Mouse (Mus musculus) spleen, adult 2 months (tissue): ENCODE measurements around the gene Fbln2. TPM values are rescaled to one million over a fixed set of nuclear protein-coding genes. Genes with fewer than 3 reads are reported as not detected.
A peak's percentile ranks its signal among the peaks of the same experiment; 100 is the strongest.

Source experiments
- DNase-seq, 2 experiments: peaks; one replicate each; pipeline versions ENCODE4 v3.0.0 to v3.0.0-alpha.2; 2012 to 2021; ENCODE audit warnings: low spot score in 2 of 2, low read depth in 1 of 2
- H3K27ac ChIP-seq: fragments of 200-500 bp; 2 replicates; pipeline ENCODE4 v1.5.1; 2012; ENCODE audit warnings: low read length, inconsistent platforms; ENCODE audit not compliant: insufficient read depth
- H3K27me3 ChIP-seq: fragments of 200-500 bp; 2 replicates; pipeline ENCODE4 v1.6.1; 2012; ENCODE audit warnings: mild to moderate bottlenecking, moderate library complexity, low read length, inconsistent platforms; ENCODE audit not compliant: control insufficient read depth, insufficient read depth
- H3K36me3 ChIP-seq: fragments of 200-500 bp; 2 replicates; pipeline ENCODE4 v1.6.1; 2012; ENCODE audit warnings: mild to moderate bottlenecking, low read length, inconsistent platforms; ENCODE audit not compliant: control insufficient read depth, insufficient read depth
- H3K4me1 ChIP-seq: fragments of 200-500 bp; 2 replicates; pipeline ENCODE4 v1.6.1; 2011; ENCODE audit warnings: inconsistent platforms; ENCODE audit not compliant: control insufficient read depth, insufficient read depth, insufficient read length
- H3K4me3 ChIP-seq: fragments of 200-500 bp; 2 replicates; pipeline ENCODE4 v1.5.1; 2011; ENCODE audit warnings: mild to moderate bottlenecking, inconsistent platforms; ENCODE audit not compliant: insufficient read depth, insufficient read length; ENCODE audit errors: extremely low read depth
- CTCF ChIP-seq: fragments of 200-500 bp; IDR thresholded peaks from 2 replicates; pipeline ENCODE4 v1.5.1; 2011; ENCODE audit warnings: mild to moderate bottlenecking, inconsistent platforms; ENCODE audit not compliant: insufficient read depth, insufficient read length, insufficient replicate concordance; ENCODE audit errors: extremely low read depth
- POLR2A ChIP-seq: fragments of 200-500 bp; IDR thresholded peaks from 2 replicates; pipeline ENCODE4 v1.6.1; 2011; ENCODE audit warnings: low read depth, low read length, inconsistent platforms
- WGBS: fragments of 180-500 bp; shearing (Covaris S2); methylation state at CpG from one replicate; pipeline ENCODE4 v1.1.7; 2018; 5-methylcytosine and 5-hydroxymethylcytosine counted together
- polyA plus RNA-seq: library from polyadenylated mRNA; depleted of rRNA; stranded (reverse); fragments of >200 nt; gene quantifications from 2 replicates; pipeline ENCODE4 v1.2.3, GENCODE M21; 2012

Fbln2 gene
- polyA plus RNA-seq, 1 experiment: 12.0 TPM

DNA sequence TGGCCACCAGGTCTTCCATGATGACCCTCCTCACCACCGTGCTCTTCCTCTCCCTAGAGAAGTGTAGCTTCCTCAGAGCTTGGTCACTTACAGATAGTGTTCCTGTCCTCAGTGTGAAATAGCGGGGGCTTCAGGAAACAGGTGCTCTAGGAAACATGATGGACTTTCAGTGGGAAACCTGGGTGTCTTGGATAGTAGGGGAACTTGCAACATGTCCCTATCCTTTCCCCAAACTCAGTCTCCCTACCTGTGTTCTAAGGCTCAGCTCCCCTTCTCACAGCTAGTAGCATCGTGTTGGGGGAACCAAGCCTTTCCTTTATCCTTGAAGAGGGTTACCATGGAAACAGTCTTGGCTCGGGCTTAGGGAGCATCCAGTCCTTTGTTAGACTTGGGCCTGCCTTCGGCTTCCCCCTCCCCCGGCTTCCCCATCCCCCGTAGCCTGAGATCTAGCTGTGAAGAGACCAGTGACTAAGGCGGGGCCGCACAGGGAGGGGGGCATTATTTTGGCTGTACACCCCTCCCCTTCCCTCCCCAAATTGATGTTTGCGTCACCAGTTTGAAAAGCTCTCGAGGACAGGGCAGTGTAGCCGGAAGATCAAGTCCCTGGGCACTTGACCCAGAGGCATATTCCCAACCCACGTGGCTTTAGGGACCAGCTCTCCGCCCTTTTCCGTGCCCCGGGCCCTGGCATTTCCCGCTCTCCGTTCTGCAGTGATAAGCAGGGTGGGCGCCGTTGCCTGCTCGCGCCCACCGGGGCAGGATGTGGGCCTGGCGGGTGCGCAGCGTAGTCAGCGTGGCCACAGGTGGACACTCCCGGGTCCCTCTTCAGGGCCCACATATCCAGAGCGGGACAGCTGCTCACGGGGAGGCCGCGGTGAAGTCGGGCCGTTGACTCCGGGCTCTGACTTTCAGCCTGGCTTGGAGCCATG, 72.5 kb downstream of the Fbln2 start:
- Histone ChIP-seq H3K27ac (peak overlapping the region; percentile 53), H3K4me3 (no peak overlapping the region), H3K36me3 (no peaks in the 10 kb centered on the region), H3K27me3 (peaks cover 5% of the 10 kb centered on the region), H3K4me1 (peaks cover 2% of the 10 kb centered on the region; the same call in 1 of the 2 replicates)
- no peak for TF ChIP-seq POLR2A
- DNase-seq: no peak
- 15% methylated on average over 35 of the region's 35 CpGs for WGBS

- Histone ChIP-seq H3K27ac (0 out of 2 replicates have a peak overlapping the region, but pooled peaks have one; percentile 17), H3K27me3 (peaks cover 5% of the 10 kb centered on the region), H3K36me3 (no peaks in the 10 kb centered on the region), H3K4me1 (peaks cover 2% of the 10 kb centered on the region; the same call in 1 of the 2 replicates), H3K4me3 (no peak overlapping the region)
- no peak for TF ChIP-seq POLR2A
- TF ChIP-seq CTCF: peak; percentile 54; the same call in 1 of the 2 replicates
- 3% methylated on average over 28 of the region's 28 CpGs for WGBS
- DNase-seq: peak in 1 of 2 experiments; percentile 8
Observed at GRCm38 (mm10) chr6:91285450-91285790, 73.2 kb downstream of the Fbln2 start.

DNA sequence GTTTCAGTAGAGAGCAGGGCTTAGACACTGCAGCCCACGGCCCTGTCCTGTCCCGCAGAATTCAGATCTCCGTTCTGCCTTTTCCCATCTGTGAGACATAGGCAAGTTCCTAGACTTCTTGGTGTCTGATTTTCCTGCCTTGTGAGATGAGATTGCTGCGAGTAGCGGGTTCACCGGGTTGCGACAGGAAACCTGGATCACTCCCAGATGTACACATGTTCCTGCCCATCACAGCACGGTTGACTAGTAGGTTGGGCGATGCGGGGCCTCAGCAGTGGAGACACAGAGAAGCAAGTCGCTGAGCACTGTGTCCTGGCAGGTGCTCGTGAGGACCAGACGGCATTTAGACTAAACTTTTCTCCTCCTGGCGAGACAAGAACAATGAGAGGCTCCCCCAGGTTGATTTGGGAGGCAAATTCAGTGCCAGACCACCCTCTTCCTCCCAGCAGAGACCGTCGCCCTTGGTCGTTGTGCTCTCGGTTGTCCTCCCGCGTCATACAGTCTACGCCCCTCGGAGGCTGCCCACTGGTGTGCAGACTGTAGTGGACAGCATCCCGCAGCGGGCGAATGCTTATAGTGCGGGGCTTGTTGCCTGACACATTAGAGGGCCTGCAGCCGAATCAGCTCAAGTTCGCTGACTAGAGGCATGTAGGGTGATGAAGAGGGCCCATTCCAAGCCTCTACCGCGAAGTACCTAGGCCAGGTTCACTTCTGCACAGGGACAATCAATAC, 73.7 kb downstream of the Fbln2 start:
- TF ChIP-seq POLR2A: no peak
- no peak for TF ChIP-seq CTCF
- peaks cover 2% of the 10 kb centered on the region; the same call in 1 of the 2 replicates for H3K4me1 ChIP-seq
- no peak overlapping the region for H3K4me3 ChIP-seq
- H3K36me3 ChIP-seq: no peaks in the 10 kb centered on the region
- DNase-seq: no peak
- H3K27me3 ChIP-seq: peaks cover 5% of the 10 kb centered on the region
- no peak overlapping the region for H3K27ac ChIP-seq
- 36% methylated on average over 30 of the region's 30 CpGs for WGBS

DNA sequence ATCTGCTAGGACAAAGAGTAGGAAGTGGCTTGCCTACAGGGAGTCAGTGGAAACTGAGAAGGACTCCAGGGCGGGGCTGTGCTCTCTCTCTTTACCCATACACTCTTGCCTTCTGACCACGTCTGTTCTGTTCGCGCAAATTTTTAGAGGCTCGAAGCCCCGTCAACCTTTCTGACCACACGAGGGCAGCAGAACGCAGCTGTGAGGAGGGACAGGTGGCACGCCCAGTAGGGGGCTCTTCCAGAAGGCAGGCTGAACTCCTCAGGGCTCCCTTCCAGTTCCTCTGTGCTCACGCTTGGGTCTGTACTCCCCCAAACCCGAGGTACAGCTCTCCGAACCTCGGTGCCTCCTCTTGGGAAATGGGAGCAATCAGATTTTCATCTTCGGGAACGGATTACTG, 74.4 kb downstream of the Fbln2 start:
- Histone ChIP-seq H3K4me3 (no peak overlapping the region), H3K36me3 (no peaks in the 10 kb centered on the region), H3K27me3 (peaks cover 5% of the 10 kb centered on the region), H3K27ac (no peak overlapping the region), H3K4me1 (peaks cover 2% of the 10 kb centered on the region; the same call in 1 of the 2 replicates)
- TF ChIP-seq CTCF (peak; percentile 88), POLR2A (no peak)
- WGBS: 6% methylated on average over 15 of the region's 15 CpGs
- DNase-seq: peak; percentile 19 to 46

GRCm38 (mm10) chr6:91287148-91287547, 74.9 kb downstream of the Fbln2 start:
- no peak overlapping the region for H3K27ac ChIP-seq
- no peak for DNase-seq
- TF ChIP-seq CTCF: no peak
- no peak for TF ChIP-seq POLR2A
- H3K4me3 ChIP-seq: no peak overlapping the region
- peaks cover 2% of the 10 kb centered on the region; the same call in 1 of the 2 replicates for H3K4me1 ChIP-seq
- peaks cover 5% of the 10 kb centered on the region for H3K27me3 ChIP-seq
- H3K36me3 ChIP-seq: no peaks in the 10 kb centered on the region
- WGBS: 66% methylated on average over 4 of the region's 4 CpGs

DNA sequence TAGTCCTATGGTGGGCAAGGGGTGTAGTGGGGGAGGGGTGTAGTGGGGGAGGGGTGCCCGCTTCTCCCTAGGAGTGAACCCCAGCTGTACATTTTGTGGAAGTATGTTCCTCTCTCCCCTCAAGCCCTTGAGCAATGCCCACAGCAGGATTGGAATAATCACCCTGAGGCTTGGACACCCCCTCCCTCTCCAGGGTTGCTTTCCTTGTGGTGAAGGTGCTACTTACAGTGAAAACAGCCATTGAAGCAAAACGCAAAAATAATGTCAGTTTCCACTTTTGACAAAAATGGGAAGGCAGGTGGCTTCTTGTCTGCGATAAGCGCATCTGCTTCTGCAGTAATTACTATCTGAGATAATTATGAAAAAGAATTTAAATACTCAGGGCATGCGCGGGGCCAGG, 75.4 kb downstream of the Fbln2 start:
- Histone ChIP-seq H3K27ac (no peak overlapping the region), H3K4me3 (no peak overlapping the region), H3K4me1 (peaks cover 2% of the 10 kb centered on the region; the same call in 1 of the 2 replicates), H3K27me3 (peaks cover 5% of the 10 kb centered on the region), H3K36me3 (no peaks in the 10 kb centered on the region)
- TF ChIP-seq POLR2A: no peak
- TF ChIP-seq CTCF: no peak
- 77% methylated on average over 6 of the region's 6 CpGs for WGBS
- DNase-seq: no peak

DNA sequence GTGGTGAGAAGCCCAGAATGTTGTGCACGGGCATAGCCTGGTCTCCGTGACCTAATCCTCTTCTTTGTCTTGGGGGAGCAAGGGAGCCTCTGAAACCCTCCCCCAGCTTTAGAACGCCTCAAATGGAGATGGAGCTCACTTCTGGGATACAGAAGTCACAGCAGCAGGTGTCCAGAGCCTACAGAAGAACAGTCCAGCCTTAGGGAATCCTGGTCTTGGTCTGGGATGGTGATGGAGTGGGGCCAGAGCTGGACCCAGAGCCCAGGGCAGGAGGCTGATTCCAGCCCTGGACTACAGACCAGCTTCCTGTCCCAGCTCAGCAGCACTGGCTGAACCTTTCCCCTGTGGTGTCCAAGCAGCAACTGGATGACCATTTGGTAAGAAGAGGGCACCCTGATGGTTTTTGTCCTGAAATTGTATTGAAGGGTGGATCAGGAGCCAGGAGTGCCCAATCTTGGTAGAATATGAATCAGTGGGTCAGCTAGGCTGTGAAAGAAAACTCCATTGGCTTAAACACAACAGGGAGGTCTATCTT, 76.1 kb downstream of the Fbln2 start:
- Histone ChIP-seq H3K27ac (no peak overlapping the region), H3K27me3 (peaks cover 5% of the 10 kb centered on the region), H3K36me3 (no peaks in the 10 kb centered on the region), H3K4me3 (no peak overlapping the region), H3K4me1 (peaks cover 2% of the 10 kb centered on the region; the same call in 1 of the 2 replicates)
- WGBS: 65% methylated on average over 3 of the region's 3 CpGs
- TF ChIP-seq POLR2A: no peak
- no peak for TF ChIP-seq CTCF
- no peak for DNase-seq
